Mouse (Mus musculus): ENCODE measurements around the gene Sidt1.

Gene Sidt1

GRCm38 (mm10) chr16:44243323-44243722 is 89.7 kb downstream of the Sidt1 start:
- DNase-seq = no peak

GRCm38 (mm10) chr16:44242633-44243032 is 90.4 kb downstream of the Sidt1 start:
- peak; percentile 83 for DNase-seq

- DNase-seq = no peak
These were observed 92.6 kb downstream of the Sidt1 start for GRCm38 (mm10) chr16:44240406-44240805.

- DNase-seq = no peak
These were observed 94.1 kb downstream of the Sidt1 start for GRCm38 (mm10) chr16:44238835-44239263.

GRCm38 (mm10) chr16:44237836-44238235 is 95.2 kb downstream of the Sidt1 start:
- peak; percentile 56 for DNase-seq

GRCm38 (mm10) chr16:44233019-44233418 is 100.0 kb downstream of the Sidt1 start:
- DNase-seq = no peak

- DNase-seq = no peak
These were observed 106.2 kb downstream of the Sidt1 start for GRCm38 (mm10) chr16:44226706-44227291.

- no peak for DNase-seq
These were observed 111.5 kb downstream of the Sidt1 start for GRCm38 (mm10) chr16:44221463-44221862.

GRCm38 (mm10) chr16:44216417-44216816 is 116.6 kb downstream of the Sidt1 start:
- DNase-seq = no peak

GRCm38 (mm10) chr16:44215513-44215912 is 117.5 kb downstream of the Sidt1 start:
- no peak for DNase-seq

GRCm38 (mm10) chr16:44212703-44213102 is 120.3 kb downstream of the Sidt1 start:
- no peak for DNase-seq

GRCm38 (mm10) chr16:44211054-44211414 is 122.0 kb downstream of the Sidt1 start:
- DNase-seq = no peak

- DNase-seq = no peak
These were observed 122.6 kb downstream of the Sidt1 start for GRCm38 (mm10) chr16:44210156-44211053.

- no peak for DNase-seq
These were observed 127.0 kb downstream of the Sidt1 start for GRCm38 (mm10) chr16:44205973-44206372.

GRCm38 (mm10) chr16:44204331-44204730 is 128.7 kb downstream of the Sidt1 start:
- DNase-seq = peak; percentile 66

GRCm38 (mm10) chr16:44200146-44200545 is 132.8 kb downstream of the Sidt1 start:
- no peak for DNase-seq

- no peak for DNase-seq
These were observed 133.8 kb downstream of the Sidt1 start for GRCm38 (mm10) chr16:44199066-44199703.

GRCm38 (mm10) chr16:44190968-44191367 is 142.0 kb downstream of the Sidt1 start:
- no peak for DNase-seq
